15 mouse cellular contexts compared by ENCODE assay signal in genomic region chr7:91603561-91603960, GRCm38 (mm10).
"Had no signal": no experiment of that assay in that cellular context is flagged by ENCODE, and none has a peak within 500 bp of the region (broad histone marks: within the 10 kb centered on the region; RNA-seq: fewer than 3 reads in every experiment).

No protein-coding gene starts in this region.

- H3K27me3 ChIP-seq: limb, embryonic 15.5 days; liver, embryonic 12.5 days; megakaryocyte, embryonic 14.5 days; neural tube, embryonic 15.5 days had no signal

- H3K36me3 ChIP-seq: limb, embryonic 15.5 days; liver, embryonic 12.5 days; neural tube, embryonic 15.5 days had no signal

- DNase-seq: kidney, adult 9 months; kidney, postnatal 36 days; lung, embryonic 14.5 days; lung, postnatal 10 days; spleen, adult 18-20 months; thymus, adult 2 months; thymus, postnatal 25 days had no signal

- H3K27ac ChIP-seq: kidney, postnatal 0 days; limb, embryonic 15.5 days; liver, embryonic 12.5 days; macrophage; neural tube, embryonic 15.5 days had no signal

- H3K4me1 ChIP-seq: limb, embryonic 15.5 days; liver, embryonic 12.5 days had no signal

- H3K9ac ChIP-seq: limb, embryonic 15.5 days; liver, embryonic 12.5 days; lung, embryonic 14.5 days; neural tube, embryonic 15.5 days had no signal

- ATAC-seq: liver, embryonic 12.5 days had no signal

- H3K9me3 ChIP-seq: limb, embryonic 15.5 days; liver, embryonic 12.5 days; megakaryocyte, embryonic 14.5 days; neural tube, embryonic 15.5 days had no signal

- H3K4me3 ChIP-seq: limb, embryonic 15.5 days; liver, embryonic 12.5 days; megakaryocyte, embryonic 14.5 days; myocyte; neural tube, embryonic 15.5 days had no signal

- H3K4me2 ChIP-seq: limb, embryonic 15.5 days; liver, embryonic 12.5 days; lung, embryonic 14.5 days; midbrain, embryonic 11.5 days; neural tube, embryonic 15.5 days had no signal
